In genomic region chr17:23675127-23675526, GRCm38 (mm10) we compare ENCODE assay signal across 9 mouse cellular contexts. TPM values are rescaled to one million over a fixed set of nuclear protein-coding genes. Genes with fewer than 3 reads are reported as not detected.
A peak's percentile ranks its signal among the peaks of the same experiment; 100 is the strongest.
DNase-seq lines count a peak whose midpoint lies in the region; ATAC-seq lines count a peak whose summit lies in the region.
"Had no signal": no experiment of that assay in that cellular context is flagged by ENCODE, and none has a peak within 500 bp of the region (broad histone marks: within the 10 kb centered on the region; RNA-seq: fewer than 3 reads in every experiment).

No protein-coding gene starts in this region.

- DNase-seq in midbrain, embryonic 10.5 days (ENCODE audit: low spot score) = no peak
- DNase-seq in heart, postnatal 36 days = peak; percentile 54 to 61
- peak; percentile 75 to 78 for DNase-seq in lung, adult 18-20 months
- no peak for DNase-seq in left cerebral cortex, postnatal 14 days (ENCODE audit: low spot score in 2 of 2)
- no peak for DNase-seq in layer of hippocampus, postnatal 25 days (ENCODE audit: extremely low spot score in 1 of 2, low spot score in 1 of 2)

- no peak overlapping the region for H3K27ac ChIP-seq in midbrain, embryonic 10.5 days (replicated peaks)
- H3K27ac ChIP-seq in midbrain, embryonic 16.5 days (ENCODE audit: low read length) = no peak overlapping the region
- 0 out of 2 replicates have a peak overlapping the region, but pooled peaks have one; percentile 7 for H3K27ac ChIP-seq in embryonic facial prominence, embryonic 13.5 days
- peak overlapping the region; percentile 35; the same call in 1 of the 2 replicates for H3K27ac ChIP-seq in stomach, embryonic 14.5 days (ENCODE audit: low read length)

- no peak for ATAC-seq in midbrain, embryonic 16.5 days
- no peak for ATAC-seq in embryonic facial prominence, embryonic 13.5 days (ENCODE audit: insufficient number of reproducible peaks, insufficient read depth, low FRiP score, low TSS enrichment, low read depth)
- no peak for ATAC-seq in stomach, embryonic 14.5 days (ENCODE audit: insufficient number of reproducible peaks, insufficient read depth, low FRiP score, low read depth)

- no peaks in the 10 kb centered on the region for H3K9me3 ChIP-seq in midbrain, embryonic 10.5 days (replicated peaks)
- no peaks in the 10 kb centered on the region for H3K9me3 ChIP-seq in midbrain, embryonic 16.5 days (replicated peaks; ENCODE audit: control insufficient read depth, low read length, poor library complexity, severe bottlenecking)
- no peaks in the 10 kb centered on the region for H3K9me3 ChIP-seq in embryonic facial prominence, embryonic 13.5 days
- H3K9me3 ChIP-seq in stomach, embryonic 14.5 days (ENCODE audit: control insufficient read depth, low read depth, low read length) = no peaks in the 10 kb centered on the region

- no peak overlapping the region for H3K9ac ChIP-seq in midbrain, embryonic 16.5 days (ENCODE audit: low read depth, low read length)
- 0 out of 2 replicates have a peak overlapping the region, but pooled peaks have one; percentile 75 for H3K9ac ChIP-seq in embryonic facial prominence, embryonic 13.5 days
- no peak overlapping the region for H3K9ac ChIP-seq in stomach, embryonic 14.5 days (replicated peaks; ENCODE audit: low read depth, low read length)

- peak overlapping the region; percentile 20; the same call in 1 of the 2 replicates for H3K4me3 ChIP-seq in midbrain, embryonic 10.5 days
- H3K4me3 ChIP-seq in midbrain, embryonic 16.5 days (ENCODE audit: low read depth, low read length) = no peak overlapping the region
- peak overlapping the region; percentile 68; the same call in 1 of the 2 replicates for H3K4me3 ChIP-seq in embryonic facial prominence, embryonic 13.5 days
- no peak overlapping the region; the same call in 1 of the 2 replicates for H3K4me3 ChIP-seq in stomach, embryonic 14.5 days (ENCODE audit: low read depth, low read length)

- 40% methylated on average over 5 of the region's 5 CpGs for WGBS in midbrain, embryonic 10.5 days
- WGBS in midbrain, embryonic 16.5 days = 62% methylated on average over 5 of the region's 5 CpGs
- WGBS in embryonic facial prominence, embryonic 13.5 days = 35% methylated on average over 5 of the region's 5 CpGs
- 32% methylated on average over 5 of the region's 5 CpGs for WGBS in stomach, embryonic 14.5 days

- H3K4me2 ChIP-seq in midbrain, embryonic 16.5 days (ENCODE audit: low read length) = no peak overlapping the region
- peak overlapping the region; percentile 97 for H3K4me2 ChIP-seq in embryonic facial prominence, embryonic 13.5 days
- H3K4me2 ChIP-seq in stomach, embryonic 14.5 days (replicated peaks; ENCODE audit: low read depth, low read length) = peak overlapping the region; percentile 72

- H3K36me3 ChIP-seq in midbrain, embryonic 10.5 days = peaks cover 8% of the 10 kb centered on the region
- no peaks in the 10 kb centered on the region for H3K36me3 ChIP-seq in midbrain, embryonic 16.5 days (ENCODE audit: control insufficient read depth, insufficient read depth, low read length)
- H3K36me3 ChIP-seq in embryonic facial prominence, embryonic 13.5 days = peaks cover 7% of the 10 kb centered on the region
- H3K36me3 ChIP-seq in stomach, embryonic 14.5 days (ENCODE audit: control insufficient read depth, insufficient read depth, low read length) = peaks cover 2% of the 10 kb centered on the region; the same call in 1 of the 2 replicates

- peaks cover 68% of the 10 kb centered on the region for H3K4me1 ChIP-seq in midbrain, embryonic 10.5 days
- peaks cover 35% of the 10 kb centered on the region for H3K4me1 ChIP-seq in midbrain, embryonic 16.5 days (ENCODE audit: control insufficient read depth, insufficient read depth, low read length)
- H3K4me1 ChIP-seq in embryonic facial prominence, embryonic 13.5 days = peaks cover 40% of the 10 kb centered on the region
- H3K4me1 ChIP-seq in stomach, embryonic 14.5 days (ENCODE audit: control insufficient read depth, insufficient read depth, low read length) = peaks cover 29% of the 10 kb centered on the region; the same call in 1 of the 2 replicates

- intact Hi-C loops in heart, postnatal 36 days (cut with DNase I) = no loop called here
- intact Hi-C loops in left cerebral cortex, postnatal 14 days (cut with DNase I) = no loop called here

- H3K27me3 ChIP-seq in midbrain, embryonic 10.5 days (ENCODE audit: low read depth, poor library complexity, severe bottlenecking) = peaks cover 61% of the 10 kb centered on the region
- H3K27me3 ChIP-seq in midbrain, embryonic 16.5 days (ENCODE audit: control insufficient read depth, insufficient read depth, low read depth, low read length) = peaks cover 22% of the 10 kb centered on the region
- peaks cover 44% of the 10 kb centered on the region for H3K27me3 ChIP-seq in embryonic facial prominence, embryonic 13.5 days
- peaks cover 13% of the 10 kb centered on the region for H3K27me3 ChIP-seq in stomach, embryonic 14.5 days (ENCODE audit: control insufficient read depth, insufficient read depth, low read length)

RNA-seq across cellular contexts. Expression of gene Thoc6, which starts 1.4 kb away (rescaled TPM):
- polyA plus RNA-seq in midbrain, embryonic 10.5 days (2016; fragmentation: Nextera tagmentation; extraction: Ambion mirVana) = 74.2 and 77.3 TPM in 2 replicates
- 34.4 and 36.0 TPM in 2 replicates for polyA plus RNA-seq in midbrain, embryonic 16.5 days (2015; fragmentation: Nextera tagmentation; extraction: Ambion mirVana)
- polyA plus RNA-seq in embryonic facial prominence, embryonic 13.5 days (2015; fragmentation: Nextera tagmentation; extraction: Ambion mirVana) = 46.6 and 53.5 TPM in 2 replicates
- total RNA-seq in heart, postnatal 36 days (2021) = 10 to 100 TPM; 11.6 to 11.7 TPM
- 36.5 and 40.0 TPM in 2 replicates for polyA plus RNA-seq in stomach, embryonic 14.5 days (2014; fragmentation: Nextera tagmentation; extraction: Ambion mirVana)
- total RNA-seq in left cerebral cortex, postnatal 14 days (2021) = 1 to 10 TPM; 8.2 to 8.9 TPM
- 10 to 100 TPM in 1 of 2 experiments, 1 to 10 TPM in 1; 9.0 to 10.1 TPM for total RNA-seq in layer of hippocampus, postnatal 25 days (2021)

RNA-seq across cellular contexts. Expression of gene Hcfc1r1, which starts 1.7 kb away (rescaled TPM):
- 29.5 and 36.4 TPM in 2 replicates for polyA plus RNA-seq in midbrain, embryonic 10.5 days (2016; fragmentation: Nextera tagmentation; extraction: Ambion mirVana)
- polyA plus RNA-seq in midbrain, embryonic 16.5 days (2015; fragmentation: Nextera tagmentation; extraction: Ambion mirVana) = 129 and 137 TPM in 2 replicates
- polyA plus RNA-seq in embryonic facial prominence, embryonic 13.5 days (2015; fragmentation: Nextera tagmentation; extraction: Ambion mirVana) = 64.0 and 79.4 TPM in 2 replicates
- total RNA-seq in heart, postnatal 36 days (2021) = 100 to 1,000 TPM; 196 to 206 TPM
- 110 TPM in 2 replicates for polyA plus RNA-seq in stomach, embryonic 14.5 days (2014; fragmentation: Nextera tagmentation; extraction: Ambion mirVana)
- 100 to 1,000 TPM; 137 to 143 TPM for total RNA-seq in left cerebral cortex, postnatal 14 days (2021)
- 100 to 1,000 TPM; 119 to 129 TPM for total RNA-seq in layer of hippocampus, postnatal 25 days (2021)

RNA-seq across cellular contexts. Expression of gene Tnfrsf12a, which starts 2.1 kb away (rescaled TPM):
- polyA plus RNA-seq in midbrain, embryonic 10.5 days (2016; fragmentation: Nextera tagmentation; extraction: Ambion mirVana) = 3.2 and 3.8 TPM in 2 replicates
- 2.5 and 2.6 TPM in 2 replicates for polyA plus RNA-seq in midbrain, embryonic 16.5 days (2015; fragmentation: Nextera tagmentation; extraction: Ambion mirVana)
- 10.4 and 13.1 TPM in 2 replicates for polyA plus RNA-seq in embryonic facial prominence, embryonic 13.5 days (2015; fragmentation: Nextera tagmentation; extraction: Ambion mirVana)
- 100 to 1,000 TPM in 1 of 2 experiments, 10 to 100 TPM in 1; 59.4 to 101 TPM for total RNA-seq in heart, postnatal 36 days (2021)
- polyA plus RNA-seq in stomach, embryonic 14.5 days (2014; fragmentation: Nextera tagmentation; extraction: Ambion mirVana) = 18.0 and 20.7 TPM in 2 replicates
- total RNA-seq in left cerebral cortex, postnatal 14 days (2021) = 1 to 10 TPM; 6.3 to 9.6 TPM
- 1 to 10 TPM; 5.8 to 8.8 TPM for total RNA-seq in layer of hippocampus, postnatal 25 days (2021)

RNA-seq across cellular contexts. Expression of gene Cldn6, which starts 3.9 kb away (rescaled TPM):
- 3.5 and 10.1 TPM in 2 replicates for polyA plus RNA-seq in midbrain, embryonic 10.5 days (2016; fragmentation: Nextera tagmentation; extraction: Ambion mirVana)
- polyA plus RNA-seq in midbrain, embryonic 16.5 days (2015; fragmentation: Nextera tagmentation; extraction: Ambion mirVana) = 0.52 and 1.2 TPM in 2 replicates
- polyA plus RNA-seq in embryonic facial prominence, embryonic 13.5 days (2015; fragmentation: Nextera tagmentation; extraction: Ambion mirVana) = 34.8 and 47.1 TPM in 2 replicates
- not detected for total RNA-seq in heart, postnatal 36 days (2021)
- 149 and 158 TPM in 2 replicates for polyA plus RNA-seq in stomach, embryonic 14.5 days (2014; fragmentation: Nextera tagmentation; extraction: Ambion mirVana)
- total RNA-seq in left cerebral cortex, postnatal 14 days (2021) = not detected
- not detected for total RNA-seq in layer of hippocampus, postnatal 25 days (2021)
- polyA plus RNA-seq: large intestine, adult 2 months had no signal

RNA-seq across cellular contexts. Expression of gene Cldn9, which starts 8.7 kb away (rescaled TPM):
- 1.5 and 3.1 TPM in 2 replicates for polyA plus RNA-seq in midbrain, embryonic 10.5 days (2016; fragmentation: Nextera tagmentation; extraction: Ambion mirVana)
- 0.62 and 0.67 TPM in 2 replicates for polyA plus RNA-seq in midbrain, embryonic 16.5 days (2015; fragmentation: Nextera tagmentation; extraction: Ambion mirVana)
- 8.7 and 14.3 TPM in 2 replicates for polyA plus RNA-seq in embryonic facial prominence, embryonic 13.5 days (2015; fragmentation: Nextera tagmentation; extraction: Ambion mirVana)
- total RNA-seq in heart, postnatal 36 days (2021) = not detected
- polyA plus RNA-seq in stomach, embryonic 14.5 days (2014; fragmentation: Nextera tagmentation; extraction: Ambion mirVana) = 2.9 and 3.0 TPM in 2 replicates
- total RNA-seq in left cerebral cortex, postnatal 14 days (2021) = under 1 TPM in 1 of 2 experiments, not detected in 1; 0.23 TPM
- not detected for total RNA-seq in layer of hippocampus, postnatal 25 days (2021)

Comparison
In these comparisons a context has a peak if more than half of its experiments do, and no peak if none do; other contexts are left out.
1. H3K4me3 ChIP-seq: peak in midbrain, embryonic 10.5 days (single experiment) and embryonic facial prominence, embryonic 13.5 days (single experiment); none in midbrain, embryonic 16.5 days (single experiment) and stomach, embryonic 14.5 days (single experiment).
2. DNase-seq: peak in heart, postnatal 36 days (2 of 2) and lung, adult 18-20 months (2 of 2); none in midbrain, embryonic 10.5 days (single experiment), left cerebral cortex, postnatal 14 days (0 of 2) and layer of hippocampus, postnatal 25 days (0 of 2).
3. H3K27ac ChIP-seq: peak in embryonic facial prominence, embryonic 13.5 days (single experiment) and stomach, embryonic 14.5 days (single experiment); none in midbrain, embryonic 10.5 days (single experiment) and midbrain, embryonic 16.5 days (single experiment).